Mouse (Mus musculus) frontal cortex, adult 2 months (tissue): ENCODE results near the gene N4bp3. TPM values are rescaled to one million over a fixed set of nuclear protein-coding genes. Genes with fewer than 3 reads are reported as not detected.

Experiments used
- DNase-seq, 2 experiments: peaks; one replicate each; pipeline ENCODE4 v3.0.0; 2022; ENCODE audit warnings: low spot score in 1 of 2; ENCODE audit errors: extremely low spot score in 1 of 2
- polyA plus RNA-seq: library from polyadenylated mRNA; depleted of rRNA; stranded (reverse); fragments of >200 nt; gene quantifications from 2 replicates; pipeline ENCODE4 v1.2.3, GENCODE M21; 2012; rRNA removed

N4bp3 gene
- polyA plus RNA-seq, 1 experiment, result 9.8 TPM

- peak; percentile 96 to 99 for DNase-seq
These were observed 44.1 kb downstream of the N4bp3 start, which contains the start of gene Hnrnpab for GRCm38 (mm10) chr11:51606447-51607095. TSS of gene Hnrnpab (minus strand) at chr11:51606847.

- DNase-seq, result peak in 1 of 2 experiments; percentile 82
These were observed 44.8 kb downstream of the N4bp3 start for GRCm38 (mm10) chr11:51605602-51606446.

- DNase-seq, result peak in 1 of 2 experiments; percentile 30
These were observed 48.4 kb downstream of the N4bp3 start for GRCm38 (mm10) chr11:51602253-51602652.

GRCm38 (mm10) chr11:51597553-51597952 lies 53.1 kb downstream of the N4bp3 start:
- no peak for DNase-seq

GRCm38 (mm10) chr11:51595459-51596083 lies 55.1 kb downstream of the N4bp3 start:
- DNase-seq, result no peak

- no peak for DNase-seq
These were observed 55.8 kb downstream of the N4bp3 start for GRCm38 (mm10) chr11:51594715-51595350.

DNA sequence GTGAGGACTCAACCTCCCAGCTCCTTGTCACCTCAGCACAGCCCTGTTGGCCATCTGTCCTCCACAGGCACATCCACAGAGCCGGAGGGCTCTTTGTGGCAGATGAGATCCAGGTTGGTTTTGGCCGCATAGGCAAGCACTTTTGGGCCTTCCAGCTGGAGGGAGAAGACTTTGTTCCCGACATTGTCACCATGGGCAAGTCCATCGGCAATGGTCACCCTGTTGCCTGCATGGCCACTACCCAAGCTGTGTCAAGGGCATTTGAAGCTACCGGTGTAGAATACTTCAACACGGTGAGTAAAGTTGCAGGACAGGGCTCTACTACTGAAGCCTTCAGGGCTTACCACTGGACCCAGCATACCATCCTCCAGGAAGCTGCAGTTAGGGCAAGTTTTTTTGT lies 56.8 kb downstream of the N4bp3 start:
- DNase-seq, result no peak

GRCm38 (mm10) chr11:51593368-51593767 lies 57.3 kb downstream of the N4bp3 start:
- no peak for DNase-seq

Other genes starting within 250 kb of the N4bp3 start
- 8.2 and 10.0 TPM in 2 replicates for gene Phykpl, start 66.1 kb downstream of the N4bp3 start, polyA plus RNA-seq
- 127 and 135 TPM in 2 replicates for gene Hnrnpab, start 44.0 kb downstream of the N4bp3 start, polyA plus RNA-seq
- gene Nhp2, start 31.1 kb downstream of the N4bp3 start, polyA plus RNA-seq, result 64.6 and 68.5 TPM in 2 replicates
- 60.9 and 67.2 TPM in 2 replicates for gene Rmnd5b, start 14.9 kb downstream of the N4bp3 start, polyA plus RNA-seq
- gene D930048N14Rik, start 112 bp upstream of the N4bp3 start, polyA plus RNA-seq, result 4.8 and 5.7 TPM in 2 replicates
- 37.9 and 39.6 TPM in 2 replicates for gene 0610009B22Rik, start 38.0 kb upstream of the N4bp3 start, polyA plus RNA-seq
- 9.4 and 10.9 TPM in 2 replicates for gene Sec24a, start 112.8 kb upstream of the N4bp3 start, polyA plus RNA-seq
- 102 and 106 TPM in 2 replicates for gene Sar1b, start 112.8 kb upstream of the N4bp3 start, polyA plus RNA-seq
- gene Jade2, start 206.8 kb upstream of the N4bp3 start, polyA plus RNA-seq, result 18.3 and 20.0 TPM in 2 replicates